Mouse (Mus musculus): Measurements from ENCODE around the gene Wdr25. TPM values are rescaled to one million over a fixed set of nuclear protein-coding genes. Genes with fewer than 3 reads are reported as not detected.

The Wdr25 gene
- total RNA-seq, 2 experiments from 2014 or later = 7.4 TPM

DNA sequence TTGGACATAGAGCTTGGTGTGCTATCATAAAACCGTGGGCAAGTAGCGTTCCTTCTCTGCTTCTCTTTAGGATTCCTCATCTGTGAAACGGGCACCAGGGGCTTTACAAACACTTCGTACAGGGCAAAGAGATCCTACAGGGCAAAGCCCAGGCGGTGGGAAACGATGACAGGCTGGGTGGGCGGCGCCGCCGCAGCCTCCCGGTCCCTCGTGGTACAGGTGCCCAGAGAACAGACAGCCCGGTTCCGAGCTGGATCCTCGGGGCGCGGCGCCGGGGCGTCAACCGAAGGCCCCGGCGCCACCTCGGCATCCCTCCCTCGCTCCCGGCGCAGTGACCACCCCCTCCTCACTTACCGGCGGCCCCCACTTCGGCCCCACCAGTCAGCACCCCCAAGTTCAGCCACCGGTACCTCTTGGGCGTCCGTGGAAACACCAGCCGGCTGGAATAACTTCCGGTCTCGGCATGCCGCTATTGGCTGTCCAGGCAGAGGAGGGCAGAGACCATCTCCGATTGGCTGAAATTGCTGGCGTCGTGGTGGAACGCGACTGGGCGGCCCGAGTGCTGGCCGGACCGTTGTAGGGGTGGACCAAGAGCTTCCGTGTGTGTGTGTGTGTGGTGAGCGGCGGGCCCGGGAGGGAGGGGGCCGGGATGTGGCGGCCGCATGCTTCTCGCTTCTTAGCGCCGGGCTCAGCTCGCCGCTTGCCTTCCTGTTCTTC is 442 bp downstream of the Wdr25 start, which contains the start of gene Wars:
Gene Wars (minus strand): TSS at position 460 of the 717 bp plus-strand sequence.
- intact Hi-C loops (cut with DNase I) = no loop called here

DNA sequence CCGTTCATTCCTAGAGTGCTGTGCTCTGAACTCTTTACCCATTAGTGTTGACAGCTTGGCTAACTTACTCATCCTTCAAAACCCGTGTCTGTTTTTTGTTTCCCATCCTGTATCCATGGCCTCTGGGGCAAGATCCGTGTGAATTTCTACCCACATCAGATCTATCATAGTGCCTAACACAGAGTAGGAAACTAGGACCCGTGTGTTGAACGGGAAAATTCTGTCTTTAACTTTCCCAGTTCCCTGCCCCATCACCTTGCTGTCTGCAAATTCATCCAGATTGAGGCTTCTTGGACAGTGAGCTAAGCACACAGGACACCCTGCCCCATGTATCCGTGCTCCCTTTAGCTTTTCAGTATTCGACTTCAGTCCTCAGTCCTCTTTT is 993 bp downstream of the Wdr25 start:
- intact Hi-C loops (cut with DNase I) = no loop called here
- DNase-seq (ENCODE audit: low spot score in 2 of 2) = no peak

More for the DNA sequence above, 442 bp downstream of the Wdr25 start, which contains the start of gene Wars:
- DNase-seq (ENCODE audit: low spot score in 2 of 2) = peak; percentile 96 to 98

DNA sequence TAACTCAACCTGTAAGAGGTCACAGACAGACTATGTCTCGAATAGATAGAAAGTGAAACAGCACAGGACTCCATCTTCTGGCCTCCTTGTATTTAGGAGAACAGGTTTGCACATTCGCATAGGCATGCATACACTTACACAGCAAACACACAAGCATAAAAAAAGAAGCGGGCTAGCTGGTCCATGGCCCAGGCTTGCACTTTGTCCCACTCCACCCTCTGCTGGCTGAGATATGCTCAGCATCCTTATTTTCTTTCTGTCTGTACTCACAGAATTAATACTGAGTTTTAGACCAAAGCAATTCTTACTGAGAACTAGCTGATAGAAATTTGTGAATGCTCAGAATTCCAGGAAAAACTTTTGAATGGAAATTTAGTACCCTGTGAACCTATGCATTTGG is 2.6 kb downstream of the Wdr25 start:
- DNase-seq (ENCODE audit: low spot score in 2 of 2) = no peak
- intact Hi-C loops (cut with DNase I) = no loop called here

DNA sequence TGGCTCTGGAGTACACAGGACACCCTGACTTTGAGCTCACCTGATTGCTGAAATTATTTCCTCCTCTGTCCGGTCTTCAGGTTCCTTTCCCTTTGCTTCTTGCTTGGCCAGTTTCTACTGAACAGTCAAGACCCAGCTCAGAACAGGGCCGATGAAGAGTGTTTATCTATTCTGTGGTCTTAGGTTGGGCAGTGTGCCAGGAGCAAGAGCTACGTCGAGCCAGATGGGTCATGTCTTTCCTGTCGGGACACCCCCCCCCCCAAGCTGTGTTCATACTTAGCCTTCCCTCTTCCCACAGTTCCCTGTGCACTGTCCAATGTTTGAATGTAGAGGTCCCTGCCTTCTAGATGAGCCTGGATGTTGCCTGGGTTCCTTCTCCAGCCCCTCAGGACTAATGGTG is 7.9 kb downstream of the Wdr25 start:
- no peak for DNase-seq (ENCODE audit: low spot score in 2 of 2)

DNA sequence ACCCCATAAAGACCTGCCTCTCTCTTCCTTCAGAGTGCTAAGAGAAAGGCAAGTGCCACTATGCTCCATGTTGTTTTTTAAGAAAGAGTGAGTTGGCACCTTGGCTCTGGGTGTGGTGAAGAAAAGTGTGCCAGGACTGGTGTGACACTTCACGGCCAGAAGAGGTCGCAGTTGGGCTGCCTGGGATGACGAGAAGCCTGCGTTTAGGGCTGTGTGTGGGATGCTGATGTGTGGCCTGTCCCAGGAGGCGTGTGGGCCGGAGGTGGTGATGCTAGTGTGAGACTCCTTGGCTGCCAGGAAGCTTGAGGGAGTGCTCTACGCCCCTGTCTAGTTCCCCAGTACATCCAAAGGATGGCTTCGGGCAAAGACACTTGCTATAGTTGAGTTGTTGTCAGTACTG is 9.5 kb downstream of the Wdr25 start:
- intact Hi-C loops (cut with DNase I) = loop anchor here (2.0 to 5.0 kb wide), 2 partner anchors 639 to 1496 kb away; no protein-coding TSS in a partner anchor
- peak; percentile 68 to 86 for DNase-seq (ENCODE audit: low spot score in 2 of 2)

More for the DNA sequence above, 7.9 kb downstream of the Wdr25 start:
- intact Hi-C loops (cut with DNase I) = loop anchor here (5.0 kb wide), 1 partner anchor 641 kb away; no protein-coding TSS in a partner anchor

DNA sequence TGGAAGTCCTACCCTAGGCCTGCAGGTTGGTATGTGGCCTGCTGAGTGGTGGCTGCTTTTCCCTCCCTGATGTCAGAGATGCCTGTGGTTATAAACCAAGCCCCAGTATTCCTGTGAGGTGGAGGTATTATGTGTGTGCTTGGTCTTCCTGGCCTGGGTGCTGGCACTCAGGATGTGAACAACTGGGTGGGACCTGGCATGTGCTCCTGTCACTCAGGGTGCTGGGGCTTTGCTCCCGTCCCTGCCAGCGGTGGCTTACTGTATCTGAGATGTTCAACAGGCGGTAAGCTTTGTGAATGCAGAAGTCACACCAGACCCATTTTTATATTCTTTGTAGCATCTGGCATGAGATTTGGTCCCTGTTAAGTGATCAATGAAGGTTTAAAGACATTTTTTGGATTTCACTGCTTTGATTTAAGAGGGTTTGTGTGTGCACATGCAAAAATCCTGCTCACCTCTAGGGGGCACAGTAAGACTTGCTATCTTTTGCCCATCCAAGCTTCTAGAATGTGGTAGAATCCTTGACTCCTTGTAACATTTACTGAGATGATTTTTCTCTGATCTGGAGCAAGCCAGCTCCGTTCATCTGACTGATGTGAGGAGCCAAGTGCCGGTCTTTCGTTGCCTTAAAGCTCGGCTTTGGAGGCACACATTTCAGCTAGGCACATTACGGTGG is 10.3 kb downstream of the Wdr25 start:
- intact Hi-C loops (cut with DNase I) = loop anchor here (2.0 to 5.0 kb wide), 3 partner anchors 491 to 1495 kb away; no protein-coding TSS in a partner anchor
- DNase-seq (ENCODE audit: low spot score in 2 of 2) = peak; percentile 85 to 92

DNA sequence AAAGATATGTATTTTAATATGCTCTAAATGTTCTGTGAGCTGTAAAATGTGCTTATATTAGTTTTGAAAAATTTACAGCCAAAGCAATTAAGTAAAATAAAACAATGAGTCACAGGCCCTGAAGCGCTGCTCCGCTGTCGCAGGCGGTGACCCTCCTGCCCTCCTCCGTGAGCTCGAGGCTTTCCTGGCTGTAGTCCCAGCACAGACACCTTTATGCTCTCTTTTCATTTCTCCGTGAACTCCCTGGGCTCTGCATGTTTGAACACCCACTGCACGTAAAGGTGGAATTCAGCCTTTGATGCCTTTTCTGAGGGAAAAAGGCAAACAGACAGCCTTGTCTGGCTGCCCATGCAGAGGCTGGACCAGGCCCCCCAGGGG is 10.8 kb downstream of the Wdr25 start:
- DNase-seq (ENCODE audit: low spot score in 2 of 2) = no peak
- intact Hi-C loops (cut with DNase I) = loop anchor here (2.0 to 5.0 kb wide), 2 partner anchors 491 to 638 kb away; no protein-coding TSS in a partner anchor

DNA sequence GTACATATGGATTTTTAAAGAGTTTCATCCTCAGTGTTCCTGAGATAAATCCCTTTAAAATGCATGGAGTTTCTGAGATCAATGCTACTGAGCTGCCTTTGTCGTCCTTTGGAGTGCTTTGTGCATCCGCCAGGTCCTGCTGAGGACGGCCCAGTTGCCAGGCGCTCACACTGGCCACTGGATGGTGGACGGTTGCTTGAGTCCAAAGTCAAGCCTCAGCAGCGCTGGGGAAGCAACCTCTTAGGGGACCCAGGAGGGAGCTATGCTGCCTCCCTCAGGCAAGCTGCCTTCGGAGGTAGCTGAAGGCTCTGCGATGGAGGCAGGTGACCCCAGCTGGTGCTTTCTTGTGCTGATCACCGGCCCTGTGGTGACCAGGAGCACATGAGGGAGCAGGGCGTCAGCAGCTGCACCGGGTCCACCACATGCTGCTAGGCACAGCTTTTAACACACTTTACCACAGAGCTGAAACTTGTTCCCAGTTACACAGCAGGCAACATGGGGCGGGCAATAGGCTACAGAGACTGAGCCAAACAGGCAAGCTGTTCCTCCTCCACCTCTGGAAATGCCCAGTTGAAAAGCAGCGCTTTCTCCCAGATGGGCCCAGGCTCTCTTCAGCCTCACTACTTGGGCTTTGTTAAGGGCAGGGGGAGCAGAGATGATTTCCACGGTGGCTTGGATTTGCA is 12.3 kb downstream of the Wdr25 start:
- intact Hi-C loops (cut with DNase I) = loop anchor here (2.0 kb wide), 1 partner anchor 489 kb away; no protein-coding TSS in a partner anchor
- no peak for DNase-seq (ENCODE audit: low spot score in 2 of 2)

DNA sequence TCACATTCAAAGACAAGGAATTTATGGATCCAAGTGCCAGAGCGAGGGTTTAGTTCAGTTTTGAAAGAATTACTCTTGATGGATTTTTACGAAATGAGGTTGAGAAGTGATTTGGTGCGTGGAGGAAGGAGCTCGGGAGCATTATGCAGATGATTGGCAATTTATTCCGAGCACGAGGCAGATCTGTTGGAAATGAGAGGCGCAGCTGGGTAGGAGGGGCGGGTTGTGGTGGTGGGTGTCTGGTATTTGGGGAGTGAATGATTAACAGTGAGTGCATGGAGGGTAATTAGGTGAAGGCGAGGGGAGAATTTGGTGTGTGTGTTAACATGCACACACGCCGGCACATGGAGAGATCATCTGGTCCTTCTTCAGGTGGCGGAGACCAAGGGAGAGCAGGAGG is 13.0 kb downstream of the Wdr25 start:
- DNase-seq (ENCODE audit: low spot score in 2 of 2) = no peak
- intact Hi-C loops (cut with DNase I) = no loop called here

DNA sequence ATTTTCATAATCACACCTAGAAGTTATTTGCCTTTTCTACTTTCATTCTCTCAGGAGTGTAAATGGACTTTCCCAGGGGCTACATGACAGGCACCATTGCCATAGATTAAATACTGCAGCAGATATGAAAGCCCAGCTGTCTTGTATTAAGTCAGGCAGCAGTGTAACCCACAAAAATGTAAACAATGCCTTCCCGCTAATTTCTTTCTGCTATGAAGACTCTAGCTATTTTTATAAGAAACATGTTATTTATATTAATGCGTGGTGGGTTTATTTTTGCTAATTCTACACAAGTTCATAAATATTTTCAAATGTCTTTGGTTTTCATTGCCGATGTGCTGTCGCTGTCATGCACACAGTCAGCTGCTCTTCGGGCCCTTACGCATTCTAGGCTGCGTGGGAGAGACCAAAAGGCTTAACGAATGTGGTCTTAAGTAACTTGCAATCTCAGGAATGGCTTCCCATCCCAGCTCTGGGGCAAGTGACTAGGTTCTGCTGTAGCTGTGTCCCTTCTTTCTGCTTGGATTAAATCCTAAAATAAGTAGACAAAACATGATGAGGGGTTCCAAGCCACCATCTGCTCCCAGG is 16.5 kb downstream of the Wdr25 start:
- DNase-seq (ENCODE audit: low spot score in 2 of 2) = no peak

DNA sequence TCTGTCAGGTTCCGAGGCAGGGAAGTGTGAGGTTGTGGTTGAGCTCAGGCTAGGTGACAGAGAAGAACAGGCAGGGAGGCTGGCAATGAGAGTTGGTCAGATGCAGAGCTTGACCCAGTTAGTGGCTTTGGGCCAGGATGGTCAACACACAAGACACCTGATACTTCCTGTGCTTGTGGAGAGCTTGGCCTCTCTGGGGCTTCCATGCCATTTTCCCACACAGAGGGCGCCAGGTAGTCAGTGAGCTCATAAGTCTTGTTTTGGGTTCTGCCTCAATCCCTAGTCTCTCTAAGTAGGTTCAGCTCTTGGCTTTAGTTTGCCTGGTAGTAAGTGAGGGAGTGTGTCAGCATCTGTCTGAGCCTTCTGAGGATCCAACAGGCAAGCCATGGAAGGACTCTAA is 19.0 kb downstream of the Wdr25 start:
- no peak for DNase-seq (ENCODE audit: low spot score in 2 of 2)
- intact Hi-C loops (cut with DNase I) = no loop called here

More for the DNA sequence above, 16.5 kb downstream of the Wdr25 start:
- intact Hi-C loops (cut with DNase I) = no loop called here

DNA sequence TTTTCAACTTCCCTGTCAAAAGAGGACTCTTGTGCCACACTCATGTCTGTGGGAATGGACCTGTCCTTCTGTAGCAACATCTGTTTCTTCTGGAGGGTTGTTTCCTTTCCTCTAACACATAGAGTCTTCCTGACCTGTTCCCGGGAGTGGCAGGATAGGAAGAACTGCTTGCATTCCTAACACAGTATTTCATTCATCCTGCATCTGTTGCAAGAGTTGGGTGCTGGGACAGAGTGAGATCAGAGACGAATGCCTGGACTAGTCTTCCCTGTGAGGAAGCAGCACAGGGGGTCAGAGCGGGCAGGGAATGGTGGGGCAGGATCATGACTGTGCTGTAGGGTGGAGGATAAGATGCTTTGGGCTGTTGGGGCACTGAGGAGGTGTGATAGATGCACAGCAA is 20.8 kb downstream of the Wdr25 start:
- DNase-seq (ENCODE audit: low spot score in 2 of 2) = no peak
- intact Hi-C loops (cut with DNase I) = no loop called here

DNA sequence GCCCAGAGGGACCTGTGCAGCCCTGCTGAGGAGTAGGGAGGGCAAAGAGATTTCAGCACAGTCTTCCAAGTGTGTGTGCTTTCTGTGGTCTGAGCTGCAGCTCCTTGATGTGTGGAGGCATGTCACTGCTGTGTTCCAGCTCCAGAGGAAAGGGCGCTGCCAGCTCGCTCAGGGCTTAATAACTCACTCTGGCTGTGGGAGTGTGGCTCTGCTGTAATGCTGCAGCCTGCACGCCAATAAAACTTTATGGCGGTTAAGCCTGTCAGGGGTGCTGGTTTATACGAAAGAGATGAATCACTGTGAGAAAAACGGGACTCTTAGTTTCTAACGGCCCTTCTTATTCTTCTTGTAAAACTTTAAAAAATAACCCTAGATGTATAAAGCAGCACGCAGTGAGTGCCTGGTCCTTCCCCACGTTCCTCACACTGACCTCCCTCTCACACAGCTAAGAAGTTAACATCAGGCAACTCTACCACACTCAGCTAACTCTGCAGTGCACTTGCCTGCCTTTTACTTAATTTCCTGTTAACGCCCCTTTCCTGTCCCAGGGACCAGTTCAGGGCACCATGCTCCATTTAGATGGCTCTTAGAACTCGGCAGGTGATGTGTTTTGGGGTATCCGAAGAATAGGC is 21.4 kb downstream of the Wdr25 start:
- DNase-seq (ENCODE audit: low spot score in 2 of 2) = no peak
- intact Hi-C loops (cut with DNase I) = no loop called here

DNA sequence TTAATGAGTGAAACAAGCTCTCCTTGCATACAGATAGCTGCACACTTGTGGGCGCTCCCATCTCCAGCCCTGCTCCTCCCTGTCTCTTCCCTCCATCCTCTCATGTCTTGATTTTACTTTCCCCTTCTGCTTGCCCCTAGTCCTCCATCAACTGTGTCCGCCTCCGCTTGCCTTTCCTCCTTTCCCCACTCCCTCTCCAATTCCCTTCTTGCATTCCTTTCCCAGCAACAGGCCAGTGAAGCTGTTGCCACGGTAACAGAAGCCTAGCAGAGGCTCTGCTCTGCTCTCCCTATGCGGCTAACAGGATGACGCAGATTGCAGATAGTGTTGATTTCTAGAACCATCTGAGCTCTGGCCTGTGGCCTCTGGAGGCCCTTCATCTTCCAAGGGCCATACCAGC is 22.5 kb downstream of the Wdr25 start:
- DNase-seq (ENCODE audit: low spot score in 2 of 2) = peak; percentile 69 to 74
- intact Hi-C loops (cut with DNase I) = no loop called here

DNA sequence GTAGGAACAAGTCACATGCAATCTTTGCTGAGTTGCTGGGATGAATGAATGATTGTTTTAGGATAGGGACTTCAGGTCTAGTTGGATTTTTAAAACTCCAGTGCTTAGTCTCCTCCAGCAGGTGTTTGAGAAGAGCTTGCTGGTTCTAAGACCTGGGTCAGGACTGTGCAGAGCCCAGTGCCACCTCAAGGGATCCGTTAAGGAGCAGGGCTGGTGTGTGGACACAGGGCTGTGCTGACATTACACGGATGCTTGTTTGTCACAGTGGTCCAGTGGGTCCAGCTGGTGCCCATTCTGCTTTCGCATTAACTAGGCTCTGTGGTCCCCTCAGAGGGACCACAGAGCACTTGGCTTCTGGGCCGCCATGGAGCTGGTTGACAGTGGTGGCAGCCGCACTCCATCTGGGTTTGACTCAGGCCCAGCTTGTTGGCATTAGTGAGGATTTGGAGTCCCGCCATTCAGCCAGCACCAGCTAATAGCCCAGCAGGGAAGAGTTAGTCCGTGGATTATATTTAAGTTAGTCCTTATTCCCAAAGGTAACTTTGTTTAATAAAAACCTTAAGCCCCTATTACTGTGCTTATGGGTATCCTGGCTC is 23.1 kb downstream of the Wdr25 start:
- intact Hi-C loops (cut with DNase I) = no loop called here
- DNase-seq (ENCODE audit: low spot score in 2 of 2) = peak in 1 of 2 experiments; percentile 41

DNA sequence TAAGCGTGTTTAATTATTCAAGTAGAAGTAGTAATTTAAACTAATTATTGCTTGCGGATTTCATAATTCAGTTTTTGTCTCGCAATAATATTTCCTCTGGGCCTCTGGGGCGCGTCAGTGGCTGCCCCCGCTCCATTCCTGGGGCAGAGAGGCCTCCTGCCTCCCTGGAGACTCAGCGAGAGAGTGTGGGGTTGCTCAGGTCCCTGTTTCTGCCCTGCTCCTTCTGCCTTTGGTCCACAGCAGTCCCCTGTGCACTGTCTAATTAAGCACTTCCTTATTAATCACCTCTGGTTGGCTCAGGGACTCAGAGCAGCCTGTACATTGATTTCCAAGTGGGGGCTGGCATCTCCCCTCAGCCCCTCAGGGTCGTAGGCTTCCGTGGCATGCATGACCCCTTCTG is 24.1 kb downstream of the Wdr25 start:
- no peak for DNase-seq (ENCODE audit: low spot score in 2 of 2)
- intact Hi-C loops (cut with DNase I) = no loop called here

DNA sequence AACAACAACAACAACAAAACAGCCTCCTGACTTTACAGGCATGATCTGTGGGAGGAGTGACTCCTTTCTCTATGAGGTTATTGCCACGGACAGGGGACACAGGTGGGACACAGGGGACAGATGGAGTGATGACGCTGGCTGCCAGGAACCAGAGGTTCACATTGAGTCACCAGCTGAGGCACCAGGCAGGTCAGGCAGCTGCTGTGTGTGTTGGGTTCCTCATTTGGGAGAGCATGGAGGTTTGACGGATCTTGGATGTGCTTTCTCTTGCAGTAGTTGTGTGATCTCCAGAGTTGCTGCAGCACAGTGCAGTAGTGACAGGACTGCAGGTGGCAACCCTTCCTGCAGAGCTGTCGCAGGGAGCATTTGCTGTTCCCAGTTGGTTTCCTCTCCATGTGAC is 25.3 kb downstream of the Wdr25 start:
- no peak for DNase-seq (ENCODE audit: low spot score in 2 of 2)
- intact Hi-C loops (cut with DNase I) = no loop called here

DNA sequence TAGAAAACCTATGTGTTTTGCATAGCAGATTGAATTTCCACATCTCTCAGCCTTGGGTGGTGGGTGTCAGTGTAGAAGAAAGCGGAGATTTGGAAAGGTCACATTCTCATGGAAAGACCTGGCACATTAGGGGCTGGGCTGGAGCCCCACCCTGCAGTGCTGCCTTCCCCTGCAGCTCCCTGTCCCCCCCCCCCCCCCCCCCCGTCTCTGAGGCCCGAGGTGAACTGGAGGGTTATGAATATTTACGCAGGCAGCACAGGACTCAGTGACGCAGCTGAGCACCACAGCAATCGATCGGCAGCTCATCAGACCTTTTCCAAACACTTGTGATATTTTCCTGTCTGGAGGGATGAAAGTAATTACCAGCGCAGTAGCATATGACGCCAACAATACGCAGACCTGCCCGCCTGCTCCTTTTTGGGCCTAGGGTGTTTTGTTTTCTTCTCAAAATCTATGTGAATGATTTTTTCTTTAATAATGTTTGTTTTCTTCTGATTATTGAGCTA is 33.2 kb downstream of the Wdr25 start:
- DNase-seq (ENCODE audit: low spot score in 2 of 2) = no peak
- intact Hi-C loops (cut with DNase I) = loop anchor here (5.0 kb wide), 1 partner anchor 616 kb away; no protein-coding TSS in a partner anchor

DNA sequence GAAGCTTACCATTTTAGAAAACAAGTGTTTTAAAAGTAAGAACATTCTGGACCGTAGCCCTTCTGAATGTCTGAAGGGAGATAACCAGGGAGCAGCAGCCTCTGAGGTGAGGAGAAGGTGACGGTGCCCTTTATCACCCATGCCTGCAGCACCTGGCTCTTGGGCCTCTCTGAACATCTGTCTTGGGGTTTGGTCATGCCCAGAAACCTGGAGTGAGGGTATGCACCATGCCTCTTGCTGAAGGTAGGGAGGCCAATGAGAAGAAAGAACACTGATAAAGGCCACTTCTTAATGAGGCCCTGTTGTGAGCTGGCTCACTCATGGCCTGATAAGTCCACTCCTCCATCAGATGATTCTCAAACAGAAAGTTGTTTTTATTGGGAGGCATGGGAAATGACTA is 34.8 kb downstream of the Wdr25 start:
- intact Hi-C loops (cut with DNase I) = loop anchor here (5.0 kb wide), 1 partner anchor 614 kb away; no protein-coding TSS in a partner anchor
- DNase-seq (ENCODE audit: low spot score in 2 of 2) = no peak

Data from left cerebral cortex, postnatal 14 days (tissue).